Mouse (Mus musculus) stomach, embryonic 15.5 days (tissue): Measurements from ENCODE around the gene Nos1ap. TPM values are rescaled to one million over a fixed set of nuclear protein-coding genes. Genes with fewer than 3 reads are reported as not detected.

Experiments
- ATAC-seq: fragments of 200-750 bp; cut with Nextera tagmentation; 2 replicates; pipeline ENCODE4 v1.8.0; 2017; ENCODE audit warnings: low read depth, moderate number of reproducible peaks, moderate TSS enrichment; ENCODE audit not compliant: insufficient read depth, low FRiP score
- H3K27ac ChIP-seq: fragments of 300-500 bp; sonication (generic); 2 replicates; pipeline ENCODE4 v1.5.1; 2015; ENCODE audit warnings: mild to moderate bottlenecking, inconsistent platforms
- H3K27me3 ChIP-seq: fragments of 300-500 bp; sonication (generic); replicated peaks from 2 replicates; pipeline ENCODE4 v1.6.1; 2015; ENCODE audit warnings: inconsistent platforms
- H3K36me3 ChIP-seq: fragments of 300-500 bp; sonication (generic); 2 replicates; pipeline ENCODE4 v1.6.1; 2015; ENCODE audit warnings: inconsistent platforms
- H3K4me1 ChIP-seq: fragments of 300-500 bp; sonication (generic); 2 replicates; pipeline ENCODE4 v1.6.1; 2015; ENCODE audit warnings: inconsistent platforms
- H3K4me2 ChIP-seq: fragments of 300-500 bp; sonication (generic); 2 replicates; pipeline ENCODE4 v1.6.1; 2015; ENCODE audit warnings: mild to moderate bottlenecking, inconsistent platforms
- H3K4me3 ChIP-seq: fragments of 300-500 bp; sonication (generic); replicated peaks from 2 replicates; pipeline ENCODE4 v1.5.1; 2015; ENCODE audit warnings: inconsistent platforms
- H3K9ac ChIP-seq: fragments of 300-500 bp; sonication (generic); 2 replicates; pipeline ENCODE4 v1.6.1; 2015; ENCODE audit warnings: inconsistent platforms
- H3K9me3 ChIP-seq: fragments of 300-500 bp; sonication (generic); 2 replicates; pipeline ENCODE4 v1.6.1; 2016; ENCODE audit warnings: inconsistent platforms
- WGBS: fragments of 180-500 bp; shearing (Covaris S2); methylation state at CpG from one replicate; pipeline ENCODE4 v1.1.7; 2015; 5-methylcytosine and 5-hydroxymethylcytosine counted together
- polyA plus RNA-seq: library from polyadenylated mRNA; unstranded; fragments of >200 nt; fragmentation: Nextera tagmentation; extraction: Ambion mirVana; gene quantifications from 2 replicates; pipeline ENCODE4 v1.2.1, GENCODE M21; 2015

Gene Nos1ap
- polyA plus RNA-seq, result 14.7 and 15.5 TPM in 2 replicates

DNA sequence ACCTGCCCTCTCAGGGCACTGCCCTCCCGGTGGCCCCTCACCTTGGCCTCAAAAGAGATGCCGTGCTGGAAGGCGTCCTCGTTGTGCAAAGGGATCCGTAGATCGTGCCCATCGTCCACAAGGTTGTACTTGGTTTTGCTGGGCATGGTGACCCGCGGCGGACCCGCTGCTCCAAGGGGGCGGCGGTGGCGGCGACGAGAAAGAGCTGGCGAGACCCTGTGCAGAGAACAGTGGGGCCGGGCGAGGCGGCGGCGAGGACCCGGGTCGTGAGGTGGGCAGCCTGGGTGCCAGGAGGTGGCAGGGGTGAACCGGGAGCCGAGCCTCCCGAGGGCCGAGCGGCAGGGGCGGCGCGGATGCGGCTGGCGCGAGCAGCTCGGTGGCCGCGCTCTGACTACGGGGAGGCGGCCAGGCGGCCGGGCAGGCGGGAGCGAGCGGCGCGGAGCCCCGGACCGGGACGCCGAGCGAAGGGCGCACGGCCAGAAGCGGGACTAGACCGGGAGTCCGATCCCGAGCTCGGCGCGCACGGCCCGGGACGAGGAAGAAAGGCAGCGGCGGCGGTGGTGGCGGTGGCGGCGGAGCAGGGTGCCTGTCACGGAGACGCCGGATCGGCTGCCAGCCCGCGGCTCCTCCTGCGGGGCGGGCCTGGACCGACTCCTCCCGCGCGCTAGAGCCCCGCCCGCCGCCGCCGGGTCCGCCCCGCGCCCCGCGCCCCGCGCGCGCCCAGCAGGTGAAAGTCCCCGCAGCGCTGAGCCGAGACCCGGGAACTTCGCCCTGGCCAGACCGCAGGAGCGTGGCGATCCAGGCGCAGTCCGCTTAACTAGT lies at the start of gene Nos1ap:
Nos1ap (minus strand) TSS at position 643 of the 822 bp plus-strand sequence.
- Histone ChIP-seq H3K4me2 (peak within 1 kb of the TSS; percentile 97), H3K9ac (peak within 1 kb of the TSS; percentile 93), H3K4me1 (peaks cover 12% of the 10 kb centered on the region; the same call in 1 of the 2 replicates), H3K27me3 (no peaks in the 10 kb centered on the region), H3K9me3 (no peaks in the 10 kb centered on the region), H3K4me3 (peak within 1 kb of the TSS; percentile 89), H3K36me3 (peaks cover 4% of the 10 kb centered on the region; the same call in 1 of the 2 replicates), H3K27ac (peak within 1 kb of the TSS; percentile 48; the same call in 1 of the 2 replicates)
- ATAC-seq, result peak; percentile 93
- under 1% methylated on average over 79 of the region's 106 CpGs for WGBS

DNA sequence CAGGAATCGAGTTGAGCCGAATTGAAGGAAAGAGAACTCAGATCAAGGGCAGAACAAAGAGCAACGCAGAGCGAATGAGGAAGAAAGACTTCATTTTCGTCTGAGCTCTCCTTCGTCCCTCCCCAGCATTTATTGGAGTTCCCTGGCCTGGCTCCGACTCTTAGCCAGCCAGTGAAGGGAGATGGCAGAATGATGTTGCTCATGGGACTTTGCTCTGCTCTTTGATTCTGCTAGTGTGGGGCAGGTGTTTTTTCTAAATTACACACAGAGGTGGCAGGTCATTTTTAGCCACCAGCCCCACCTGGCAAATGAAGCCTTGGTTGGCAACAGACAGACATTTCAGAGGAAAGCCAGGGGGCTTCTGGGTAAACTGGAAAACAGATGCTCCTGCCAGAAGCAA lies 49.3 kb upstream of the Nos1ap start:
- no peaks in the 10 kb centered on the region for H3K9me3 ChIP-seq
- no peak overlapping the region for H3K27ac ChIP-seq
- H3K4me3 ChIP-seq, result no peak overlapping the region
- no peaks in the 10 kb centered on the region for H3K36me3 ChIP-seq
- H3K4me2 ChIP-seq, result no peak overlapping the region
- H3K4me1 ChIP-seq, result no peaks in the 10 kb centered on the region
- H3K27me3 ChIP-seq, result no peaks in the 10 kb centered on the region
- no peak for ATAC-seq
- WGBS, result 82% methylated on average over 7 of the region's 7 CpGs
- H3K9ac ChIP-seq, result no peak overlapping the region

DNA sequence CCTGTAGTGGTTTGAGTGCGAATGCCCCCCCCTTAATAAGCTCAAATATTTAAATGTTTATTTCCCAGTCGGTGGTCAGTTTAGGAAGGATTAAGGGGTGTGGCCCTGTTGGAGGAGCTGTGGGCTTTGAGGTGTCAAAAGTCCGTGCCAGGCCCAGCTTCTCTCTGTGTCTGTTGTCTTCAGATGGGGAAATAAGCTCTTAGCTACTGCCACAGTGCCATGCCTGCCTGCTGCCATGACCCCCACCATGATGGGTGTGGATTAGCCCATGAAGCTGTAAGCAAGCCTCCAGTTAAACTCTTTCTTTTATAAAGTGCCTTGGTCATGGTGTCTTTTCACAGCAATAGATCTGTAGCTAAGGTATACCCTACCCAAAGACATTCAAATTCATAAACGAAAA lies 43.2 kb upstream of the Nos1ap start:
- ATAC-seq, result no peak
- H3K36me3 ChIP-seq, result no peaks in the 10 kb centered on the region
- no peak overlapping the region for H3K27ac ChIP-seq
- no peak overlapping the region for H3K9ac ChIP-seq
- no peaks in the 10 kb centered on the region for H3K9me3 ChIP-seq
- no peak overlapping the region for H3K4me3 ChIP-seq
- no peaks in the 10 kb centered on the region for H3K27me3 ChIP-seq
- H3K4me2 ChIP-seq, result no peak overlapping the region
- H3K4me1 ChIP-seq, result no peaks in the 10 kb centered on the region
- 69% methylated on average over 4 of the region's 4 CpGs for WGBS

DNA sequence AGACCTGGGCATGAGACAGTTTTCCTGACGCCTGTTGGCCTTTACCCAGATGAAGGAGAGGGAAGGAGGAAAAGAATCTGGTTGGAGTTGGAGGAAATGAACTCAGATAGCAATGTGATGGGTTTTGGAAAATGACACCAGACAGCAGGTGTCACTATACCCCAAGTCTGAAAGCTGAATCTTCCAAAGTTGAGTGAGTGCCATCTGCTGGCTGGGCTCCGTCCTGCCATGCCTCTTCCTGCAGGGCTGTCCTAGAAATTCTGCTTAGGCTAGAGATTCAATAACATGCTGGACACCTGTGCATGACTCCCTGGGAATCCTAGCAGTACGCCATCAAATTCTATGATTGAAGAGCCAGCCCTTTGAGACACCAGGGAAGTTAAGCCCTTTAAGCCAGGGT lies 42.7 kb upstream of the Nos1ap start:
- Histone ChIP-seq H3K36me3 (no peaks in the 10 kb centered on the region), H3K4me1 (no peaks in the 10 kb centered on the region), H3K4me2 (no peak overlapping the region), H3K27ac (no peak overlapping the region), H3K9ac (no peak overlapping the region), H3K27me3 (no peaks in the 10 kb centered on the region), H3K9me3 (no peaks in the 10 kb centered on the region), H3K4me3 (no peak overlapping the region)
- ATAC-seq, result peak; percentile 50
- 8% methylated on average over 3 of the region's 3 CpGs for WGBS

DNA sequence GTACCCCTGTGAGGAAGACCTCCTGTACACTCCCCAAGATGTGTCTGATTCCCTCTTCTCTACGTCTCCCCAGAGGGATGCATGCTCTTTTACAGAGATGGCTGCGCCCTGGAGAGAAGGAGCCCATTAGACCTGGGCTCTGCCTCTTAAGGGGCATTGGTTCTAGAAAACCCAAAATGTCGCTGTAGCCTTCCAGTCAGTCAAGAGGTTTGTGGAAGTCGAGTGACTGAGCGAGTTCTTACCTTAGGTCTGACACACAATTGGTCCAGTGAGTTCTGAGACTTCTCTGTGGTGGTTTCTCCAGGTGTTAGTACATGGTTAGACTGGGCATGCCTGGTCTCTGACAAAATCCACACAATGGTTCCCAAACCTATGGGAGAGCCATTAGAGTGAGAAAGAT lies 41.9 kb upstream of the Nos1ap start:
- WGBS, result 91% methylated on average over 5 of the region's 5 CpGs
- Histone ChIP-seq H3K27ac (no peak overlapping the region), H3K4me1 (no peaks in the 10 kb centered on the region), H3K27me3 (no peaks in the 10 kb centered on the region), H3K4me3 (no peak overlapping the region), H3K9me3 (no peaks in the 10 kb centered on the region), H3K9ac (no peak overlapping the region), H3K4me2 (no peak overlapping the region), H3K36me3 (no peaks in the 10 kb centered on the region)
- no peak for ATAC-seq

DNA sequence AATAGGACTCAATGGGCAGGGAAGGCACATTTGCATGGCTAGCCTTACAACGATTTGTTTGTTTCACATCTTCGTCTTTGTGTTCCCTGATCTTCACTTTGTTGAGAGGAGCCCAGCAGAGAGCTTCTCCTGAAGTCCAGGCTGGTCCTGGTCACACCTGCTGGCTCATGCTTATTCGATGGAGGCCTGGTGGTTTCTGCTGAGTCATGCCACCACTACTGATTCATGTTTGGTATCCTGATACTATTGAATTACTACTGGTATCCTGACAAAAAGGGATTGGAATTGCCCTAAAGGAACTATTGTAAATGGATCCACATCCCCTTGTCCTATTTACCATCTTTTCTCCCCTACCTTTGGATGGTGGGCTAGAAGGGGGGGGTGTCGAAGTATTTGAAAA lies 40.8 kb upstream of the Nos1ap start:
- H3K4me1 ChIP-seq, result no peaks in the 10 kb centered on the region
- no peak overlapping the region for H3K9ac ChIP-seq
- WGBS, result 82% methylated on average over 4 of the region's 4 CpGs
- no peak; the same call in 1 of the 2 replicates for ATAC-seq
- H3K36me3 ChIP-seq, result no peaks in the 10 kb centered on the region
- H3K27ac ChIP-seq, result no peak overlapping the region
- no peak overlapping the region for H3K4me2 ChIP-seq
- H3K27me3 ChIP-seq, result no peaks in the 10 kb centered on the region
- no peaks in the 10 kb centered on the region for H3K9me3 ChIP-seq
- no peak overlapping the region for H3K4me3 ChIP-seq

DNA sequence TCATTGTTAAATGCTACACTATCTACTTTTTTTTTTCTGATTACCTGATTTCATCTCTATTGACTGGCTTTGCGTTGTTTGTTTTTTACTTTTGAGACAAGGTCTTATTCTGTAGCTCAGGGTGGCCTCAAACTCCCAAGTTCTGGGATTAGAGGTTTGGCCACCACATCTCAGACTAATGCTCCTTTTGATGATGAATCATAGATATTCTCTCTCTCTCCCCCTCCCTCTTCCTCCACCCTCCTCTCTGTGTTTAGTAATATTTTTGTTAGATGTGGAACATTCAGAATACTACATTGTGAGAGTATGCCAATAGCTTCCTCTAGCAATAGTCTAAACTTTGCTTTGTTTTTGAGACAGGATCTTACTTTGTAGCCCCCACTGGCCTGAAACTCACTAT lies 33.8 kb upstream of the Nos1ap start:
- WGBS, result 92% methylated on average over 1 of the region's 1 CpGs
- Histone ChIP-seq H3K4me3 (no peak overlapping the region), H3K36me3 (no peaks in the 10 kb centered on the region), H3K9me3 (no peaks in the 10 kb centered on the region), H3K4me2 (no peak overlapping the region), H3K27me3 (no peaks in the 10 kb centered on the region), H3K9ac (no peak overlapping the region), H3K27ac (no peak overlapping the region), H3K4me1 (no peaks in the 10 kb centered on the region)
- ATAC-seq, result no peak

DNA sequence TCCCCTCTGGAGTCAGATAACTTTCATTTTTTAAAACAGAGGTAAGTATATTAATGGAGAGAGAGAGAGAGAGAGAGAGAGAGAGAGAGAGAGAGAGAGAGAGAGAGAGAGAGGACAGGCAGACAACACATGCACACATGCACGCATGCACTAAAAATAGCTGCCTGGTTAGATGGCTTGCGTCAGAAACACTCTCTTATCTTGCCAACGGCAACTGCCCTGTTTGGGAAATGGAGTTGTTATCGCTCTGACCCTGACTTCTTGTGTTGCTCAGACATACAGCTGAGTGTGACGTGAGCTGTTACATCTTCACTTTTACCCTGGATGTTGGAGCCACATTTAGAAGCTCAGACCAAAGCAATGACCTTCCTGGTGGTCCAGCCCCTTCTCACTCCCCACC lies 33.3 kb upstream of the Nos1ap start:
- H3K4me1 ChIP-seq, result no peaks in the 10 kb centered on the region
- no peaks in the 10 kb centered on the region for H3K9me3 ChIP-seq
- peak; percentile 95 for ATAC-seq
- no peak overlapping the region for H3K27ac ChIP-seq
- no peaks in the 10 kb centered on the region for H3K27me3 ChIP-seq
- WGBS, result 32% methylated on average over 5 of the region's 5 CpGs
- H3K36me3 ChIP-seq, result no peaks in the 10 kb centered on the region
- no peak overlapping the region for H3K9ac ChIP-seq
- H3K4me3 ChIP-seq, result no peak overlapping the region
- H3K4me2 ChIP-seq, result no peak overlapping the region

DNA sequence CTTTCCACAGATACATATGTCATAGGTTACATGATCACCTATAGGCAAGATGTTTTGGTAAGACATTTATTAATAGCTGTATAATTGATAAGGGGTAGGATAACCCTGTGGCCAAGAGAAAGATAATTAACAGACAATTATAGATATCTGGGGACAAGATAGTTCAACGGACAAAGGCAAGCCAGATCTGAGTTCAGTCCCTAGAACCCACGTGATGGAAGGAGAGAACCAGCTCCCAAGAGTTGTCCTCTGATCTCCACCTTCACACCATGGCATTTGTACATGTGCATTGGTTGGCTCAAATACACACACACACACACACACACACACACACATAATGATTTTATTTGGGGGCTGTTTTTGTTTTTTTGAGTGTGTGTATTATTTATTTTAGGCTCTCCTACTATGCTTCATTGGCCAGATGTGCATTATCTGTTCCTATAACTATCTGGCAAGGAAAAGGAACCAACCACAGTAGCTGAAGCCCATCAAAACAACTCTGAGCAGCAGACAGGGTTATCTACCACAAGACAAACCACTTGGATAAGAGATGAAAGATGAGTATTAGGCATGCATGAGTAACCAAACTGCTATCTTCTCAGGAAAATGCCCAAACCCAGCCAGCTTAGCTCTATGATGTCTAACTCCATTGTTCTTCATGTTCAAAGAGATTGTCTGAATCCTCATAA lies 30.2 kb upstream of the Nos1ap start:
- 81% methylated on average over 2 of the region's 2 CpGs for WGBS
- Histone ChIP-seq H3K27ac (no peak overlapping the region), H3K27me3 (no peaks in the 10 kb centered on the region), H3K9ac (no peak overlapping the region), H3K36me3 (no peaks in the 10 kb centered on the region), H3K4me2 (no peak overlapping the region), H3K9me3 (no peaks in the 10 kb centered on the region), H3K4me1 (no peaks in the 10 kb centered on the region), H3K4me3 (no peak overlapping the region)
- no peak for ATAC-seq

DNA sequence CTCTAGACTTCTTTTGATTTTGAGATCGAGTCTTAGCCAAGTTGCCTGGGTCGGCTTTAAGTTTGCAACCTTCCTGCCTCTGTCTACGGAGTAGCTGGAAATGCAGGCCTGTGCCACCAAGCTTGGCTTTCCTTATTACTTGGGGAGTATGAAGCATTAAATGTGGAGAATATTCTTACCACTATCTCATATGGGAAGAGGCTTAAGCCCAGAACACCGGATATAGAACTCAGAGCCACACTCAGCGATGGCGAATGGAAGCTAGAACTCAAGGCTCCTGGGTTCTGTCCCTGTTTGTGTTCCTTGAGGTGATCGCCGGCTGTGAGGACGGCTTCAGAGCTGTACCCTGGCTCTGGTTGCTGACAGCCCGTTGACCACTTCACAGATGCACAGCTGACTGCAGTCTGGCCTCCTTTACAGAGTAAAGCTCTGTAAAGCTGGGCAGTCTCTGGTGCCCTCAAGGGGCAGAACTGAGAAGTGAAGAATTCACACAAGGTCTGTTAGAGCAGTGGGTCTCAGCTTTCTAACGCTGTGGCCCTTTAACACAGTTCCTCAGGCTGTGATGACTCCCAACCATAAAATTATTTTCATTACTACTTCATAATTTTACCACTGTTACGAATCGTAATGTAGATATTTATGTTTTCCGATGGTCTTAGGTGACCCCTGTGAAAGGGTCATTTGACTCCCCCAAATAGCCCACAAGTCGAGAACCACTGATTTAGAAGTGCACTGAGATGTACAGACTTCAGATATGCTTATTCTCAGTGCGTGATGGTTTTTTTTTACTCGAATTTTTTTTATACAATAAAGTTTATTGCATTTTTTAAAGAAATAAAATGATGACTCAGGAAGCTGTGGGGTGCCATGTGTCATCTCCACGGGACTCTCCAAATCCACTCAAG lies 23.6 kb upstream of the Nos1ap start:
- no peaks in the 10 kb centered on the region for H3K9me3 ChIP-seq
- no peaks in the 10 kb centered on the region for H3K36me3 ChIP-seq
- ATAC-seq, result peak; percentile 45; the same call in 1 of the 2 replicates
- H3K9ac ChIP-seq, result no peak overlapping the region
- H3K4me3 ChIP-seq, result no peak overlapping the region
- no peak overlapping the region for H3K27ac ChIP-seq
- no peak overlapping the region for H3K4me2 ChIP-seq
- no peaks in the 10 kb centered on the region for H3K27me3 ChIP-seq
- WGBS, result 58% methylated on average over 18 of the region's 18 CpGs
- H3K4me1 ChIP-seq, result 0 out of 2 replicates have a peak, but pooled peaks cover 2% of the 10 kb centered on the region

DNA sequence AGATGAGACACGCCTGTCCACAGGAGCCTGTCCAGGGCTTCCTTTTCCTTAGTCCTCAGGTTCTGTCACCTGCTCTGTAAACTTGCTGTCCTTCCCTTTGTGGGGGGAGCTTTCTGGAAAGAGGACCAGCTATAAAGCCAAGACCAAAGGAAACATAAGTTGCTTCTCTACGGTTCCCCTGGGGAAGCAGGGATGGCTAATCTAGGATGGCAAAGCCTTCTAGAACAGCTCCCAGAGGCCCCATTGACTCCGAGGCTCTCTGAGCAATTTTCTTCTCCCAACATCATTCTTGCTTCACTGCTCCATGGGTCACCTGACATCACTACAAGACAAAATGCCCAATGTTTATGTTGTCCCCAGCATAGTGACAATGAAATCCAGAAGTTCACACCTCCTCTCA lies 22.0 kb upstream of the Nos1ap start:
- ATAC-seq, result no peak
- H3K4me3 ChIP-seq, result no peak overlapping the region
- H3K4me1 ChIP-seq, result 0 out of 2 replicates have a peak, but pooled peaks cover 2% of the 10 kb centered on the region

More for the DNA sequence above, 22.0 kb upstream of the Nos1ap start:
- Histone ChIP-seq H3K27ac (no peak overlapping the region), H3K9ac (no peak overlapping the region), H3K27me3 (no peaks in the 10 kb centered on the region), H3K36me3 (no peaks in the 10 kb centered on the region), H3K4me2 (no peak overlapping the region), H3K9me3 (no peaks in the 10 kb centered on the region)
- WGBS, result 93% methylated on average over 3 of the region's 3 CpGs
